Mouse (Mus musculus) lung, embryonic 14.5 days (tissue): ENCODE results near the gene Maneal. TPM values are rescaled to one million over a fixed set of nuclear protein-coding genes. Genes with fewer than 3 reads are reported as not detected.
A peak's percentile ranks its signal among the peaks of the same experiment; 100 is the strongest.

ENCODE experiments used
- ATAC-seq: fragments of 200-750 bp; cut with Nextera tagmentation; 2 replicates; pipeline ENCODE4 v1.8.0; 2017; ENCODE audit warnings: mild to moderate bottlenecking, moderate TSS enrichment, moderate library complexity; ENCODE audit not compliant: insufficient read depth
- DNase-seq: peaks from one replicate; pipeline ENCODE4 v3.0.0-alpha.2; 2015
- H3K27ac ChIP-seq: fragments of 300-500 bp; sonication (generic); 2 replicates; pipeline ENCODE4 v1.5.1; 2014; ENCODE audit warnings: low read depth, mild to moderate bottlenecking, moderate library complexity
- H3K27me3 ChIP-seq: fragments of 300-500 bp; sonication (generic); 2 replicates; pipeline ENCODE4 v1.6.1; 2014; ENCODE audit warnings: low read length, control low read depth; ENCODE audit not compliant: insufficient read depth
- H3K36me3 ChIP-seq: fragments of 300-500 bp; sonication (generic); 2 replicates; pipeline ENCODE4 v1.6.1; 2014; ENCODE audit warnings: control low read depth; ENCODE audit not compliant: insufficient read depth
- H3K4me1 ChIP-seq: fragments of 300-500 bp; sonication (generic); 2 replicates; pipeline ENCODE4 v1.6.1; 2014; ENCODE audit warnings: antibody characterized with exemption, control low read depth; ENCODE audit not compliant: insufficient read depth
- H3K4me2 ChIP-seq: fragments of 300-500 bp; sonication (generic); 2 replicates; pipeline ENCODE4 v1.6.1; 2014; ENCODE audit warnings: mild to moderate bottlenecking
- H3K4me3 ChIP-seq: fragments of 300-500 bp; sonication (generic); 2 replicates; pipeline ENCODE4 v1.5.1; 2014; ENCODE audit warnings: low read depth, low read length
- H3K9ac ChIP-seq: fragments of 300-500 bp; sonication (generic); 2 replicates; pipeline ENCODE4 v1.6.1; 2014
- H3K9me3 ChIP-seq: fragments of 300-500 bp; sonication (generic); 2 replicates; pipeline ENCODE4 v1.6.1; 2016; ENCODE audit warnings: low read depth, low read length, control low read depth
- CTCF ChIP-seq: IDR thresholded peaks from 2 replicates; pipeline ENCODE4 v1.5.1; 2016; ENCODE audit warnings: antibody characterized with exemption, low read depth
- WGBS: fragments of 180-500 bp; shearing (Covaris S2); extraction: QIAGEN DNeasy Blood & Tissue Kit; methylation state at CpG from one replicate; pipeline ENCODE4 v1.1.7; 2014; 5-methylcytosine and 5-hydroxymethylcytosine counted together
- polyA plus RNA-seq: library from polyadenylated mRNA; unstranded; fragments of >200 nt; fragmentation: Nextera tagmentation; extraction: Ambion mirVana; gene quantifications from 2 replicates; pipeline ENCODE4 v1.2.1, GENCODE M21; 2014

Gene Maneal
- polyA plus RNA-seq, 1 experiment from 2014 or later: 0.82 TPM

GRCm38 (mm10) chr4:124893769-124894168 lies 31.8 kb upstream of the Maneal start:
- 37% methylated on average over 6 of the region's 6 CpGs for WGBS
- peaks cover 56% of the 10 kb centered on the region for H3K27me3 ChIP-seq

GRCm38 (mm10) chr4:124890831-124891230 lies 28.9 kb upstream of the Maneal start:
- Histone ChIP-seq H3K9ac (no peak overlapping the region), H3K9me3 (no peaks in the 10 kb centered on the region), H3K4me2 (no peak overlapping the region), H3K4me3 (no peak overlapping the region), H3K27ac (no peak overlapping the region), H3K27me3 (peaks cover 56% of the 10 kb centered on the region), H3K36me3 (no peaks in the 10 kb centered on the region), H3K4me1 (no peaks in the 10 kb centered on the region)
- no peak for DNase-seq
- no peak for ATAC-seq
- TF ChIP-seq CTCF: no peak
- 69% methylated on average over 5 of the region's 5 CpGs for WGBS

More at GRCm38 (mm10) chr4:124893769-124894168, 31.8 kb upstream of the Maneal start:
- no peaks in the 10 kb centered on the region for H3K4me1 ChIP-seq
- no peak overlapping the region for H3K4me3 ChIP-seq
- H3K27ac ChIP-seq: no peak overlapping the region
- no peaks in the 10 kb centered on the region for H3K9me3 ChIP-seq
- H3K36me3 ChIP-seq: no peaks in the 10 kb centered on the region
- no peak for TF ChIP-seq CTCF
- H3K4me2 ChIP-seq: no peak overlapping the region
- DNase-seq: no peak
- no peak overlapping the region for H3K9ac ChIP-seq
- no peak for ATAC-seq

GRCm38 (mm10) chr4:124889935-124890334 lies 28.0 kb upstream of the Maneal start:
- no peaks in the 10 kb centered on the region for H3K36me3 ChIP-seq
- H3K4me1 ChIP-seq: no peaks in the 10 kb centered on the region
- no peak overlapping the region for H3K4me3 ChIP-seq
- DNase-seq (no peak), ATAC-seq (no peak)
- no peaks in the 10 kb centered on the region for H3K9me3 ChIP-seq
- no peak overlapping the region for H3K27ac ChIP-seq
- H3K27me3 ChIP-seq: peaks cover 53% of the 10 kb centered on the region
- WGBS: 77% methylated on average over 2 of the region's 2 CpGs
- no peak overlapping the region for H3K9ac ChIP-seq
- TF ChIP-seq CTCF: no peak
- no peak overlapping the region for H3K4me2 ChIP-seq

- peaks cover 44% of the 10 kb centered on the region for H3K27me3 ChIP-seq
- 66% methylated on average over 7 of the region's 7 CpGs for WGBS
These were observed 26.7 kb upstream of the Maneal start for GRCm38 (mm10) chr4:124888702-124889101.

GRCm38 (mm10) chr4:124882151-124882729 lies 20.3 kb upstream of the Maneal start:
- H3K27me3 ChIP-seq: peaks cover 56% of the 10 kb centered on the region
- no peak for ATAC-seq
- no peak overlapping the region for H3K4me3 ChIP-seq
- H3K4me1 ChIP-seq: no peaks in the 10 kb centered on the region
- H3K27ac ChIP-seq: no peak overlapping the region
- H3K36me3 ChIP-seq: no peaks in the 10 kb centered on the region
- under 1% methylated on average over 37 of the region's 37 CpGs for WGBS
- no peaks in the 10 kb centered on the region for H3K9me3 ChIP-seq
- peak; percentile 86 for DNase-seq
- no peak overlapping the region; the same call in 1 of the 2 replicates for H3K4me2 ChIP-seq
- no peak overlapping the region for H3K9ac ChIP-seq
- TF ChIP-seq CTCF: no peak

More at GRCm38 (mm10) chr4:124888702-124889101, 26.7 kb upstream of the Maneal start:
- Histone ChIP-seq H3K36me3 (no peaks in the 10 kb centered on the region), H3K4me3 (no peak overlapping the region), H3K9ac (no peak overlapping the region), H3K9me3 (no peaks in the 10 kb centered on the region), H3K27ac (no peak overlapping the region), H3K4me2 (no peak overlapping the region), H3K4me1 (no peaks in the 10 kb centered on the region)
- TF ChIP-seq CTCF: no peak
- no peak for ATAC-seq
- no peak for DNase-seq

- Histone ChIP-seq H3K36me3 (no peaks in the 10 kb centered on the region), H3K9ac (no peak overlapping the region), H3K9me3 (no peaks in the 10 kb centered on the region), H3K4me3 (peak overlapping the region; percentile 25), H3K4me1 (no peaks in the 10 kb centered on the region), H3K27me3 (peaks cover 53% of the 10 kb centered on the region), H3K27ac (no peak overlapping the region), H3K4me2 (peak overlapping the region; percentile 59)
- TF ChIP-seq CTCF: no peak
- ATAC-seq (peak; percentile 76), DNase-seq (peak; percentile 48)
- under 1% methylated on average over 37 of the region's 37 CpGs for WGBS
These were observed 19.5 kb upstream of the Maneal start for GRCm38 (mm10) chr4:124881341-124881908.

- no peak for TF ChIP-seq CTCF
- no peaks in the 10 kb centered on the region for H3K4me1 ChIP-seq
- whole genome bisulfite sequencing: 6% methylated on average over 11 of the region's 11 CpGs
- H3K4me2 ChIP-seq: peak within 1 kb of the TSS; percentile 59
- no peak within 1 kb of the TSS for H3K9ac ChIP-seq
- H3K27me3 ChIP-seq: peaks cover 45% of the 10 kb centered on the region
- H3K27ac ChIP-seq: no peak within 1 kb of the TSS
- H3K9me3 ChIP-seq: no peaks in the 10 kb centered on the region
- ATAC-seq: no peak
- H3K4me3 ChIP-seq: peak within 1 kb of the TSS; percentile 25
- DNase-seq: no peak
- H3K36me3 ChIP-seq: no peaks in the 10 kb centered on the region
These were observed 18.6 kb upstream of the Maneal start, which contains the start of gene Epha10 for GRCm38 (mm10) chr4:124880599-124880998. Gene Epha10, plus strand, starts transcription at chr4:124880899.
